Comparison of ENCODE assay signal across 10 mouse cellular contexts in genomic region chr12:38781686-38782085, GRCm38 (mm10). TPM values are rescaled to one million over a fixed set of nuclear protein-coding genes. Genes with fewer than 3 reads are reported as not detected.
DNase-seq lines count a peak whose midpoint lies in the region; ATAC-seq lines count a peak whose summit lies in the region.
"Had no signal": no experiment of that assay in that cellular context is flagged by ENCODE, and none has a peak within 500 bp of the region (broad histone marks: within the 10 kb centered on the region; RNA-seq: fewer than 3 reads in every experiment).

No protein-coding gene starts in this region.

- H3K4me3 ChIP-seq in heart, embryonic 13.5 days, result peak overlapping the region; percentile 72
- peak overlapping the region; percentile 89; the same call in 1 of the 2 replicates for H3K4me3 ChIP-seq in brown adipose tissue, adult 24 weeks (ENCODE audit: insufficient read depth, low read depth, low read length)
- peak overlapping the region; percentile 69 for H3K4me3 ChIP-seq in hindbrain, embryonic 10.5 days
- 0 out of 2 replicates have a peak overlapping the region, but pooled peaks have one; percentile 65 for H3K4me3 ChIP-seq in midbrain, embryonic 12.5 days
- H3K4me3 ChIP-seq: erythroblast, embryonic 14.5 days had no signal

- ATAC-seq in heart, embryonic 13.5 days (ENCODE audit: extremely low read depth, insufficient number of reproducible peaks, low FRiP score, low TSS enrichment), result no peak
- ATAC-seq in midbrain, embryonic 12.5 days (ENCODE audit: low FRiP score, low read depth), result no peak
- ATAC-seq in cerebellum, adult (ENCODE audit: insufficient number of reproducible peaks, low FRiP score, low TSS enrichment), result no peak

- 32% methylated on average over 6 of the region's 6 CpGs for WGBS in heart, embryonic 13.5 days
- 59% methylated on average over 6 of the region's 6 CpGs for WGBS in hindbrain, embryonic 10.5 days
- 52% methylated on average over 6 of the region's 6 CpGs for WGBS in midbrain, embryonic 12.5 days

- H3K4me2 ChIP-seq in heart, embryonic 13.5 days, result peak overlapping the region; percentile 92
- peak overlapping the region; percentile 96 for H3K4me2 ChIP-seq in midbrain, embryonic 12.5 days (replicated peaks)

- peaks cover 11% of the 10 kb centered on the region for H3K4me1 ChIP-seq in heart, embryonic 13.5 days
- H3K4me1 ChIP-seq in brown adipose tissue, adult 24 weeks (ENCODE audit: control insufficient read depth, insufficient read depth, insufficient read length, low read length), result 0 out of 2 replicates have a peak, but pooled peaks cover 2% of the 10 kb centered on the region
- H3K4me1 ChIP-seq in hindbrain, embryonic 10.5 days (replicated peaks), result peaks cover 16% of the 10 kb centered on the region; the same call in 1 of the 2 replicates
- H3K4me1 ChIP-seq in midbrain, embryonic 12.5 days, result peaks cover 7% of the 10 kb centered on the region; the same call in 1 of the 2 replicates

- 0 out of 2 replicates have a peak overlapping the region, but pooled peaks have one; percentile 96 for H3K27ac ChIP-seq in heart, embryonic 13.5 days (replicated peaks)
- H3K27ac ChIP-seq in brown adipose tissue, adult 24 weeks (replicated peaks; ENCODE audit: low read depth, low read length), result no peak overlapping the region
- no peak overlapping the region for H3K27ac ChIP-seq in hindbrain, embryonic 10.5 days
- H3K27ac ChIP-seq in midbrain, embryonic 12.5 days (replicated peaks), result no peak overlapping the region

- H3K27me3 ChIP-seq in heart, embryonic 13.5 days (replicated peaks), result no peaks in the 10 kb centered on the region
- H3K27me3 ChIP-seq in hindbrain, embryonic 10.5 days (ENCODE audit: insufficient read depth, poor library complexity, severe bottlenecking), result no peaks in the 10 kb centered on the region
- H3K27me3 ChIP-seq in midbrain, embryonic 12.5 days, result no peaks in the 10 kb centered on the region

- H3K9ac ChIP-seq in heart, embryonic 13.5 days, result peak overlapping the region; percentile 83
- H3K9ac ChIP-seq in midbrain, embryonic 12.5 days (replicated peaks), result no peak overlapping the region

- no peaks in the 10 kb centered on the region for H3K9me3 ChIP-seq in heart, embryonic 13.5 days
- H3K9me3 ChIP-seq in hindbrain, embryonic 10.5 days, result no peaks in the 10 kb centered on the region
- H3K9me3 ChIP-seq in midbrain, embryonic 12.5 days, result no peaks in the 10 kb centered on the region

- no peak for DNase-seq in heart, adult 18-20 months
- DNase-seq in hindbrain, embryonic 10.5 days (ENCODE audit: low spot score), result no peak
- DNase-seq in adrenal gland, postnatal 36 days, result no peak
- no peak for DNase-seq in frontal cortex, adult 2 months (ENCODE audit: extremely low spot score in 1 of 2, low spot score in 1 of 2)
- DNase-seq: layer of hippocampus, postnatal 36 days had no signal

- H3K36me3 ChIP-seq in heart, embryonic 13.5 days, result no peaks in the 10 kb centered on the region
- H3K36me3 ChIP-seq in hindbrain, embryonic 10.5 days, result no peaks in the 10 kb centered on the region
- no peaks in the 10 kb centered on the region for H3K36me3 ChIP-seq in midbrain, embryonic 12.5 days

RNA-seq across cellular contexts. Expression of gene Etv1, which starts 2.5 kb away (rescaled TPM):
- 24.8 and 27.9 TPM in 2 replicates for polyA plus RNA-seq in heart, embryonic 13.5 days (2015; fragmentation: Nextera tagmentation; extraction: Ambion mirVana)
- 1 to 10 TPM; 9.6 to 9.8 TPM for total RNA-seq in heart, adult 18-20 months (2021)
- polyA plus RNA-seq in brown adipose tissue, adult 24 weeks (2012; ENCODE audit: insufficient read depth, insufficient read length, missing spikeins), result 1.0 and 2.0 TPM in 2 replicates
- 10.2 and 15.0 TPM in 2 replicates for polyA plus RNA-seq in hindbrain, embryonic 10.5 days (2016; fragmentation: Nextera tagmentation; extraction: Ambion mirVana)
- 13.5 and 16.0 TPM in 2 replicates for polyA plus RNA-seq in midbrain, embryonic 12.5 days (2016; fragmentation: Nextera tagmentation; extraction: Ambion mirVana)
- 10 to 100 TPM; 57.7 to 75.9 TPM for total RNA-seq in adrenal gland, postnatal 36 days (2021)
- polyA plus RNA-seq in frontal cortex, adult 2 months (2012; rRNA removed), result 43.0 and 48.2 TPM in 2 replicates
- polyA plus RNA-seq: erythroblast, embryonic 14.5 days had no signal
